Mouse (Mus musculus): ENCODE results near the gene Pim3. TPM values are rescaled to one million over a fixed set of nuclear protein-coding genes. Genes with fewer than 3 reads are reported as not detected.

Gene Pim3
- polyA plus RNA-seq, 1 experiment from 2014 or later, result 30.1 TPM

DNA sequence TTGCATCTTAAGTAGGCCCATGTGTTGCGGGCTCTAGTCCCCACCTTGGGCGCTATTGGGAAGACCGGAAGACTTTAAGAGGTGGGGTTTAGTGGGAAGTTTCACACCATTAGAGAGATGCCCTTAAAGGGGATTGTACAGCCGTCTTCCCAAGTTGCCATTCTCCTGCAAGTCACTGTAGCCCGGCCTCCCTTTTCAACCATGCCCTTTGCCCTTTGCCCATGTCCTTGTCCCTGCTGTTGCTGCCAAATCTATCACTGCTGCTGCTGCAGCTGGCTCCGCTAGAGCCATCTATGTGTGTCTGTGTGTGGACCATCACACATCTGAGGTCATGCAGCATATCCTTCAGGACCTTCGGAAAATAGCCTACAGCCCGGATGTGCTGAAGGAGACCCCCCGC is 29.4 kb upstream of the Pim3 start:
- Histone ChIP-seq H3K27ac (ENCODE audit: low read depth, low read length) (no peak overlapping the region), H3K4me1 (ENCODE audit: control insufficient read depth, insufficient read depth, low read length) (no peaks in the 10 kb centered on the region), H3K9me3 (ENCODE audit: control insufficient read depth, low read length) (no peaks in the 10 kb centered on the region), H3K9ac (ENCODE audit: low read length) (no peak overlapping the region), H3K27me3 (ENCODE audit: control insufficient read depth, insufficient read depth, low read length) (no peaks in the 10 kb centered on the region), H3K4me3 (ENCODE audit: low read depth, low read length) (no peak overlapping the region), H3K36me3 (ENCODE audit: control insufficient read depth, insufficient read depth, low read length) (no peaks in the 10 kb centered on the region), H3K4me2 (no peak overlapping the region)
- ATAC-seq (ENCODE audit: low FRiP score) (no peak), DNase-seq (ENCODE audit: low spot score, missing footprints) (peak; percentile 61)
- whole genome bisulfite sequencing, result 87% methylated on average over 9 of the region's 9 CpGs

DNA sequence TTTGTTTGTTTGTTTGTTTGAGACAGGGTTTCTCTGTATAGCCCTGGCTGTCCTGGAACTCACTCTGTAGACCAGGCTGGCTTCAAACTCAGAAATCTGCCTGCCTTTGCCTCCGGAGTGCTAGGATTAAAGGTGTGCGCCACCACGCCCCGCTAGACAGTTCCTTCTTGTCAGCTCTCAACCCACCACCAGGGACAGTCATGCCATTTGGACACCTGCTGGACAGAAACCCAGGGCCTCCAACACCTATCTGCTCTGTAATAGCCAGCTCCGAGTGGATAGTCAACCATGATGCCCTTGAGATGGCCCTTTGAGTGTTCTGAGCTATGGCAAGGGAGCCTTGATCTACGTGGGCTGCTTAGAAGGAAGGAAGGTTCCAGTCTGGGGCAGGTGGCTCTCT is 26.0 kb upstream of the Pim3 start:
- Histone ChIP-seq H3K27ac (ENCODE audit: low read depth, low read length) (no peak overlapping the region), H3K4me3 (ENCODE audit: low read depth, low read length) (no peak overlapping the region), H3K9ac (ENCODE audit: low read length) (no peak overlapping the region), H3K4me2 (no peak overlapping the region), H3K27me3 (ENCODE audit: control insufficient read depth, insufficient read depth, low read length) (no peaks in the 10 kb centered on the region), H3K36me3 (ENCODE audit: control insufficient read depth, insufficient read depth, low read length) (no peaks in the 10 kb centered on the region), H3K9me3 (ENCODE audit: control insufficient read depth, low read length) (no peaks in the 10 kb centered on the region), H3K4me1 (ENCODE audit: control insufficient read depth, insufficient read depth, low read length) (peaks cover 4% of the 10 kb centered on the region; the same call in 1 of the 2 replicates)
- ATAC-seq (ENCODE audit: low FRiP score) (no peak), DNase-seq (ENCODE audit: low spot score, missing footprints) (peak; percentile 67)
- WGBS, result 86% methylated on average over 6 of the region's 6 CpGs

DNA sequence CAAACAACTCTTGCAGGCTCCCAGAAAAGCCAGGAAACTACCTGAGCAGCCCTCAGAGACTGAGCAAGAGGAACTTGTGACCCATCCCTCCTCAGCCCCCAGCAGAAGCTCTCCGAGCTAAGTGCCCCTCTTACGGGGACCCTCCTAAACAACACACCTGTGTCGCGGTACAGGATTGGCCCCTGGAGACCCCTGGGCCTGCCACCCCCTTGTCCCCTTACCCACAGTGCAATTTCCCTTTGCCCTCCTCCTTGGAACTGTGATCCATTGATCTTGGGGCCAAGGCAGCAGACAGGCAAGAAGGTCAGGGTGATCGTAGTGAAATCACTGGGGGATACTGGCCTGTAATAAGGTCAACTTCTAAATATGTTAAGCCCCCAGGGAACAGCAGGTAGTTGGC is 25.4 kb upstream of the Pim3 start:
- H3K36me3 ChIP-seq (ENCODE audit: control insufficient read depth, insufficient read depth, low read length), result no peaks in the 10 kb centered on the region
- H3K27me3 ChIP-seq (ENCODE audit: control insufficient read depth, insufficient read depth, low read length), result no peaks in the 10 kb centered on the region
- no peak overlapping the region for H3K27ac ChIP-seq (ENCODE audit: low read depth, low read length)
- H3K4me2 ChIP-seq, result no peak overlapping the region
- H3K4me1 ChIP-seq (ENCODE audit: control insufficient read depth, insufficient read depth, low read length), result peaks cover 4% of the 10 kb centered on the region; the same call in 1 of the 2 replicates
- H3K9me3 ChIP-seq (ENCODE audit: control insufficient read depth, low read length), result no peaks in the 10 kb centered on the region
- ATAC-seq (ENCODE audit: low FRiP score), result no peak
- WGBS, result 75% methylated on average over 5 of the region's 5 CpGs
- no peak overlapping the region for H3K9ac ChIP-seq (ENCODE audit: low read length)
- DNase-seq (ENCODE audit: low spot score, missing footprints), result peak; percentile 45
- no peak overlapping the region for H3K4me3 ChIP-seq (ENCODE audit: low read depth, low read length)

DNA sequence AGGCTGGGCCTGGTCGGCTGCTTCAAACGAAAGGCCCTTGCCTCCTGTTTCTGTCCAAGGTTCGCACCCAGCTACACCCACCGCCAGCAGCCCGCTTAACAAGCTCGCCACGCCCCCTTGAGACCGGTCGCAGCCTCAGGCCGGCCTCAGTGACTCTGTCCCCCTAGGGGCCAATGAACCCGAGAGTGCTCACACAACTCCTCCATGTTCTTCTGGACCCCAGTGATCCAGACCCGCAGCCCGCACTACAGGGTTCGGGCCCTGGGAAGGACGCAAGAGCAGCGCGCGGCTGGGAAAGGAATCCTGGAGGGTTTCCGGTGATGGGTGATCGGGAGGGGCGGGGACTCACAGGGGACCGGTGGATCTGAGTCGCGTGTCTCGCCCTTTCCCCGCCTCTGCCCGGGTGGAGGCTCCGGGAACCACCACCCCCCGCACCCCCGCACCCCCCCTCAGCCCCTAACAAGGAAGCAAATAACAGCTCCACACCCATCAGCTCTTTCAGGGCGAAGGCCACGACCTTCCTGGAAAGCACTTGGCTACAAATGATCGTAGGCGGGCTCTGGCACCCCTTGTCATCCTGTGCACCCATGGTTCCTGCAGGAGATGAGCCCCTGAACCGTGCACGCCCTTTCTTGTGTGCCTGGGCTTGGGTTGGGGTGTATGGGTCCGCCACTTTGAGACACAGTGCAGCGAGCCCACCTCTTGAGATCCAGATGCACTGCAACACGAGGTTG is 24.6 kb upstream of the Pim3 start:
- H3K4me2 ChIP-seq, result peak overlapping the region; percentile 50
- peak overlapping the region; percentile 59 for H3K9ac ChIP-seq (ENCODE audit: low read length)
- peaks cover 4% of the 10 kb centered on the region; the same call in 1 of the 2 replicates for H3K4me1 ChIP-seq (ENCODE audit: control insufficient read depth, insufficient read depth, low read length)
- H3K4me3 ChIP-seq (ENCODE audit: low read depth, low read length), result peak overlapping the region; percentile 41
- peak; percentile 70 for ATAC-seq (ENCODE audit: low FRiP score)
- WGBS, result under 1% methylated on average over 36 of the region's 39 CpGs
- no peaks in the 10 kb centered on the region for H3K36me3 ChIP-seq (ENCODE audit: control insufficient read depth, insufficient read depth, low read length)
- no peaks in the 10 kb centered on the region for H3K27me3 ChIP-seq (ENCODE audit: control insufficient read depth, insufficient read depth, low read length)
- peak; percentile 96 for DNase-seq (ENCODE audit: low spot score, missing footprints)
- no peak overlapping the region for H3K27ac ChIP-seq (ENCODE audit: low read depth, low read length)
- no peaks in the 10 kb centered on the region for H3K9me3 ChIP-seq (ENCODE audit: control insufficient read depth, low read length)

DNA sequence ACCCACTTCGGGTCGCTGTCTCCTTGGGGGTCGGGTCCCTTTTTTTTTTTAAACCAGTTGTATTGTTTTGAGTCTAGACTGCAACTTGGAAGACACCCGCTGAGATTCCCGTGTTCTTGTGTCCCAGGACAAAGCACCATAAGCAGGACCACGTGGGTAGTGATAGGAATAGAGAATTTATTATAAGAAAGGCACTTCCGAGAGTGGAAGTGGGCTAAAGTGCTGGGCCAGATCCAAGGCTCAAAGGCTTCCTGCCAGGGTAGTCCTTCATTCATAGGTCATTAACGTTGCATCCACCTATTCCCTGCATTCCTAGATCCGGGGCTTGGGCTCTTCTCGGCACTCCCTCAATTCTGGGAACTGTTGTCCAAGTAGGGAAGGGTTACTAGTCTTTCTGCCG is 24.0 kb upstream of the Pim3 start:
- Histone ChIP-seq H3K27ac (ENCODE audit: low read depth, low read length) (no peak overlapping the region), H3K4me2 (peak overlapping the region; percentile 50), H3K27me3 (ENCODE audit: control insufficient read depth, insufficient read depth, low read length) (no peaks in the 10 kb centered on the region), H3K36me3 (ENCODE audit: control insufficient read depth, insufficient read depth, low read length) (no peaks in the 10 kb centered on the region), H3K9me3 (ENCODE audit: control insufficient read depth, low read length) (no peaks in the 10 kb centered on the region), H3K4me3 (ENCODE audit: low read depth, low read length) (peak overlapping the region; percentile 41), H3K4me1 (ENCODE audit: control insufficient read depth, insufficient read depth, low read length) (peaks cover 4% of the 10 kb centered on the region; the same call in 1 of the 2 replicates), H3K9ac (ENCODE audit: low read length) (peak overlapping the region; percentile 59)
- ATAC-seq (ENCODE audit: low FRiP score), result no peak
- 3% methylated on average over 11 of the region's 11 CpGs for WGBS
- DNase-seq (ENCODE audit: low spot score, missing footprints), result peak; percentile 88

DNA sequence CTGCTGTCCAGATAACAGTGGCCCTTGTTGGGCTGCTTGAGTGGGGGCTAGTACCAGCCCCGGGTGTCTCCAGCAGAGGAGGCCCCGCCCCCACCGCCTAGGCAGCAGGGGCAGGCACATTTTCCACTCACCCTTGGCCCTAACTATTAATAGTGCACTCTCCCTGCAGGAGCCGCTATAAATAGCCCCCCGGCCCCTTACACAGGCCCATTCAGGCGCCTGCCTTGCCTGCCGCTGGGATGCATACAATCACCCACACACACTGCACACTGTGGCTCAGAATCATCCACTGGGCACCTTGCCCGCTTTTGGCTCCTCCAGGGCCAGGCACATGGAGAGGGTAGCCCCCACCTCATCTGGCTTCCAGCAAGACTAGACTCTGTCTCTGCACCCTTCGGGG is 22.7 kb upstream of the Pim3 start:
- no peak overlapping the region for H3K4me2 ChIP-seq
- no peaks in the 10 kb centered on the region for H3K9me3 ChIP-seq (ENCODE audit: control insufficient read depth, low read length)
- WGBS, result 42% methylated on average over 9 of the region's 9 CpGs
- DNase-seq (ENCODE audit: low spot score, missing footprints), result no peak
- H3K4me3 ChIP-seq (ENCODE audit: low read depth, low read length), result no peak overlapping the region
- no peaks in the 10 kb centered on the region for H3K27me3 ChIP-seq (ENCODE audit: control insufficient read depth, insufficient read depth, low read length)
- no peak overlapping the region; the same call in 1 of the 2 replicates for H3K27ac ChIP-seq (ENCODE audit: low read depth, low read length)
- 0 out of 2 replicates have a peak, but pooled peaks have one; percentile 17 for ATAC-seq (ENCODE audit: low FRiP score)
- no peaks in the 10 kb centered on the region for H3K36me3 ChIP-seq (ENCODE audit: control insufficient read depth, insufficient read depth, low read length)
- peaks cover 4% of the 10 kb centered on the region; the same call in 1 of the 2 replicates for H3K4me1 ChIP-seq (ENCODE audit: control insufficient read depth, insufficient read depth, low read length)
- H3K9ac ChIP-seq (ENCODE audit: low read length), result no peak overlapping the region

DNA sequence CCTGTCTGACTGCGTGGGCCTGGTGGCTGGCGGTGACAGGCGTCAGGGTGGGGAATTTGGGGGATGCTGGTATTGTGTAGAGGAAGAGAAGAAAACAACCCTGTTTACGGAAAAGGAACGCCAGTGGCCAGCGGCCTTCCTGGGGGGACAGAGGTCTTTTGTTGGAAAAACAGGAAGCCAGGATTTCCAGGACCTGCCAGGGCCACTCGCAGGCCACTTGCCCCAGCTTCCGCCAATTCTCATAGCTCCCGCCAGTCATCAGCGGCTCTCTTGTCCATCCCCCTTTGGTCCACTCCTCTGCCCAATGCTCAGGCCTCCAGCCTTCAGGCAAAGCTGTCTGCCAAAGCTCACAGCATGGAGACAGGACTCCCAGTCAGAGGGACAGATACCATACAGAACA is 21.9 kb upstream of the Pim3 start:
- Histone ChIP-seq H3K36me3 (ENCODE audit: control insufficient read depth, insufficient read depth, low read length) (no peaks in the 10 kb centered on the region), H3K4me3 (ENCODE audit: low read depth, low read length) (no peak overlapping the region), H3K9me3 (ENCODE audit: control insufficient read depth, low read length) (no peaks in the 10 kb centered on the region), H3K9ac (ENCODE audit: low read length) (no peak overlapping the region), H3K4me1 (ENCODE audit: control insufficient read depth, insufficient read depth, low read length) (peaks cover 4% of the 10 kb centered on the region; the same call in 1 of the 2 replicates), H3K27me3 (ENCODE audit: control insufficient read depth, insufficient read depth, low read length) (no peaks in the 10 kb centered on the region), H3K4me2 (no peak overlapping the region), H3K27ac (ENCODE audit: low read depth, low read length) (no peak overlapping the region)
- WGBS, result 68% methylated on average over 10 of the region's 10 CpGs
- ATAC-seq (ENCODE audit: low FRiP score) (no peak), DNase-seq (ENCODE audit: low spot score, missing footprints) (no peak)

DNA sequence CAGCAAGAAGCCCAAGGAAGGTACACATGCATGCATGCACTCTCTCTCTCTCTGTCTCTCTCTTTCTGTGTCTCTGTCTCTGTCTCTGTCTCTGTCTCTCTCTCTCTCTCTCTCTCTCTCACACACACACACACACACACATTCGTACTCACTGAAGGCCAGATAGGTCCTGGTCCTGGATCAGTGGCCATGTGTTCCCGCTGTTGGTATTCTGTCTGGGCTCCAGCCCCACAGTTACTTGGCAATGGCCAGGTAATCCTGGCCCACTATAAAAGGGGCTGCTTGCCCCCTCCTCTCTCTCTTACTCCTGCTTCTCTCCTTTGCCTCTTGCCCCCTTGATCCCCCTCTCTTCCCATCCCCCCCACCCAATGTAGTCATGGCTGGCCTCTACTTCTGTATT is 20.8 kb upstream of the Pim3 start:
- H3K27ac ChIP-seq (ENCODE audit: low read depth, low read length), result no peak overlapping the region
- peaks cover 4% of the 10 kb centered on the region; the same call in 1 of the 2 replicates for H3K4me1 ChIP-seq (ENCODE audit: control insufficient read depth, insufficient read depth, low read length)
- no peak overlapping the region for H3K4me2 ChIP-seq
- WGBS, result 92% methylated on average over 2 of the region's 2 CpGs
- ATAC-seq (ENCODE audit: low FRiP score) (no peak), DNase-seq (ENCODE audit: low spot score, missing footprints) (no peak)
- H3K36me3 ChIP-seq (ENCODE audit: control insufficient read depth, insufficient read depth, low read length), result no peaks in the 10 kb centered on the region
- no peak overlapping the region for H3K4me3 ChIP-seq (ENCODE audit: low read depth, low read length)
- no peaks in the 10 kb centered on the region for H3K9me3 ChIP-seq (ENCODE audit: control insufficient read depth, low read length)
- no peak overlapping the region for H3K9ac ChIP-seq (ENCODE audit: low read length)
- no peaks in the 10 kb centered on the region for H3K27me3 ChIP-seq (ENCODE audit: control insufficient read depth, insufficient read depth, low read length)

DNA sequence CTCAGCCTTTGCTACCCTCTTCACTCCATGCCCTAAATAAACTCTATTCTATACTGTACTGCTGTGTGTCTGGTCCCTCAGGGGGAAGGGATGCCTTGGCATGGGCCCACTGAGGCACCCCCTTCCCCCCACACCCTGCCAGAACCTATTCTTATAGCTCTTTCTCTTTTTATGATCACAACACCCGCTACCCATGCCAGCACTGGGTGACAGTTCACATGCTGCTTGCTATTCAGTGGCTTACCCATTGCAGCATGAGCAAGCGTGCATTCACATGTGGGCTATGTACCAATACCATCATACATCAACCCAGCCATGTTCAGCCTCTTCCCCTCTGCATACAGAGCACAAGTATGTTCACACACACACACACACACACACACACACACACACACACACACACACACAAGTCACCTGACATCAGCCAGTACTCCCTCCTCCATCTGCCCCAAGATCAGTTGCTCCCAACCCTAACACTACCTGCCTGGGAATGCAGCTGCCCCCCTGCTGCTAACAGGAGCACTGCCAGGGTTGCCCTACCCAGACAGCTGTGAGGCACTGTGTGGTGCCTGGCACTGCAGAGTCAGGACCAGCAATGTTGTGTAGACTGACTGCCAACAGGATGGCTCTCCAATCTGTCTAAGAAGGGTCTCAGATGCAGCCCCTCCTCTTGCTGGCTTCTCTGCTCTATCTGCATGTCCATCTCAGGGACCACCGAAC is 20.2 kb upstream of the Pim3 start:
- no peak overlapping the region for H3K27ac ChIP-seq (ENCODE audit: low read depth, low read length)
- no peaks in the 10 kb centered on the region for H3K9me3 ChIP-seq (ENCODE audit: control insufficient read depth, low read length)
- ATAC-seq (ENCODE audit: low FRiP score) (no peak), DNase-seq (ENCODE audit: low spot score, missing footprints) (no peak)
- no peak overlapping the region for H3K4me3 ChIP-seq (ENCODE audit: low read depth, low read length)
- H3K36me3 ChIP-seq (ENCODE audit: control insufficient read depth, insufficient read depth, low read length), result no peaks in the 10 kb centered on the region
- H3K4me1 ChIP-seq (ENCODE audit: control insufficient read depth, insufficient read depth, low read length), result peaks cover 4% of the 10 kb centered on the region; the same call in 1 of the 2 replicates
- no peaks in the 10 kb centered on the region for H3K27me3 ChIP-seq (ENCODE audit: control insufficient read depth, insufficient read depth, low read length)
- H3K9ac ChIP-seq (ENCODE audit: low read length), result no peak overlapping the region
- H3K4me2 ChIP-seq, result no peak overlapping the region
- 88% methylated on average over 3 of the region's 3 CpGs for WGBS

All from midbrain, embryonic 11.5 days (tissue).